Mouse (Mus musculus): ENCODE results near the gene Atrnl1. TPM values are rescaled to one million over a fixed set of nuclear protein-coding genes. Genes with fewer than 3 reads are reported as not detected.

Atrnl1 gene
- total RNA-seq, 1 experiment from 2014 or later = 6.6 TPM

- ATAC-seq (replicated peaks; ENCODE audit: low read depth, poor library complexity, severe bottlenecking) = no peak
Observed at GRCm38 (mm10) chr19:58131896-58132295, 521.1 kb downstream of the Atrnl1 start.

- no peak for ATAC-seq (replicated peaks; ENCODE audit: low read depth, poor library complexity, severe bottlenecking)
Observed at GRCm38 (mm10) chr19:58140191-58140784, 529.5 kb downstream of the Atrnl1 start.

- ATAC-seq (replicated peaks; ENCODE audit: low read depth, poor library complexity, severe bottlenecking) = peak; percentile 95
Observed at GRCm38 (mm10) chr19:58143853-58144454, 533.1 kb downstream of the Atrnl1 start.

GRCm38 (mm10) chr19:58145521-58145920 is 534.7 kb downstream of the Atrnl1 start:
- ATAC-seq (replicated peaks; ENCODE audit: low read depth, poor library complexity, severe bottlenecking) = no peak

GRCm38 (mm10) chr19:58151257-58151656 is 540.4 kb downstream of the Atrnl1 start:
- ATAC-seq (replicated peaks; ENCODE audit: low read depth, poor library complexity, severe bottlenecking) = no peak

GRCm38 (mm10) chr19:58161569-58161968 is 550.7 kb downstream of the Atrnl1 start:
- ATAC-seq (replicated peaks; ENCODE audit: low read depth, poor library complexity, severe bottlenecking) = no peak

- ATAC-seq (replicated peaks; ENCODE audit: low read depth, poor library complexity, severe bottlenecking) = no peak
Observed at GRCm38 (mm10) chr19:58164896-58165634, 554.2 kb downstream of the Atrnl1 start.

- no peak for ATAC-seq (replicated peaks; ENCODE audit: low read depth, poor library complexity, severe bottlenecking)
Observed at GRCm38 (mm10) chr19:58165635-58166015, 554.8 kb downstream of the Atrnl1 start.

- ATAC-seq (replicated peaks; ENCODE audit: low read depth, poor library complexity, severe bottlenecking) = no peak
Observed at GRCm38 (mm10) chr19:58166147-58166546, 555.3 kb downstream of the Atrnl1 start.

GRCm38 (mm10) chr19:58178410-58178809 is 567.6 kb downstream of the Atrnl1 start:
- no peak for ATAC-seq (replicated peaks; ENCODE audit: low read depth, poor library complexity, severe bottlenecking)

- ATAC-seq (replicated peaks; ENCODE audit: low read depth, poor library complexity, severe bottlenecking) = no peak
Observed at GRCm38 (mm10) chr19:58180773-58181172, 569.9 kb downstream of the Atrnl1 start.

Other genes with a start within 250 kb of the Atrnl1 start
- gene Trub1, start 158.1 kb upstream of the Atrnl1 start, total RNA-seq (2017) = 20.1 and 20.6 TPM in 2 replicates

All from common myeloid progenitor, adult 5-6 weeks (primary cell).